Comparison of ENCODE assay signal across 22 mouse cellular contexts in genomic region chr3:118557605-118558004, GRCm38 (mm10). TPM values are rescaled to one million over a fixed set of nuclear protein-coding genes. Genes with fewer than 3 reads are reported as not detected.
DNase-seq lines count a peak whose midpoint lies in the region; TF ChIP-seq lines count a peak whose summit lies in the region.
"Had no signal": no experiment of that assay in that cellular context is flagged by ENCODE, and none has a peak within 500 bp of the region (broad histone marks: within the 10 kb centered on the region; RNA-seq: fewer than 3 reads in every experiment).

No protein-coding gene starts in this region.

- no peaks in the 10 kb centered on the region for H3K4me1 ChIP-seq in lung, adult 2 months (ENCODE audit: control insufficient read depth, insufficient read depth, low read length)
- H3K4me1 ChIP-seq: kidney, embryonic 15.5 days had no signal

- WGBS in lung, adult 2 months: 48% methylated on average over 1 of the region's 1 CpGs

- no peak for TF ChIP-seq CTCF in lung, adult 2 months (IDR thresholded peaks at IDR 0.05; ENCODE audit: insufficient read depth, low read length)

- DNase-seq in gastrocnemius, adult 18-20 months (ENCODE audit: low spot score): peak; percentile 6
- no peak for DNase-seq in gastrocnemius, postnatal 36 days
- DNase-seq in lung, postnatal 10 days: peak; percentile 27
- no peak for DNase-seq in lung, adult 2 months
- peak; percentile 25 to 31 for DNase-seq in adrenal gland, postnatal 36 days
- peak; percentile 8 for DNase-seq in lung, postnatal 36 days
- DNase-seq in kidney, adult 11 months: no peak
- DNase-seq: cerebellum, adult 11 months; cerebellum, adult 9-10 months; cerebellum, postnatal 36 days; gastrocnemius, postnatal 10 days; heart, postnatal 4 days; kidney, postnatal 25 days; right cerebral cortex, adult 18-20 months; spleen, adult 18-20 months; thymus, postnatal 14 days had no signal

- H3K4me3 ChIP-seq in lung, adult 2 months (replicated peaks; ENCODE audit: extremely low read depth, low read depth, low read length): no peak overlapping the region
- H3K4me3 ChIP-seq: kidney, embryonic 15.5 days; midbrain, embryonic 15.5 days; neural tube, embryonic 15.5 days had no signal

- TF ChIP-seq POLR2A in lung, adult 2 months (IDR thresholded peaks at IDR 0.05; ENCODE audit: borderline replicate concordance, extremely low read depth, low read depth, low read length): no peak

- intact Hi-C loops in gastrocnemius, postnatal 36 days (cut with DNase I): no loop called here

RNA-seq across cellular contexts. Expression of gene Dpyd, which starts 4.3 kb away (rescaled TPM):
- 1 to 10 TPM; 2.1 to 3.0 TPM for total RNA-seq in gastrocnemius, adult 18-20 months (2021)
- 1 to 10 TPM in 1 of 2 experiments, under 1 TPM in 1; 0.54 to 1.8 TPM for total RNA-seq in gastrocnemius, postnatal 36 days (2021)
- 0.96 and 1.4 TPM in 2 replicates for polyA plus RNA-seq in lung, adult 2 months (2012; rRNA removed)
- total RNA-seq in adrenal gland, postnatal 36 days (2021): 10 to 100 TPM; 17.3 to 28.4 TPM
- total RNA-seq: megakaryocyte-erythroid progenitor cell, adult 5-6 weeks had no signal
- polyA plus RNA-seq: CD4-positive, CD25-positive, alpha-beta regulatory T cell, adult 4 months; macrophage had no signal

Comparison
In these comparisons a context has a peak if more than half of its experiments do, and no peak if none do; other contexts are left out.
1. DNase-seq: peak in gastrocnemius, adult 18-20 months (single experiment), lung, postnatal 10 days (single experiment), adrenal gland, postnatal 36 days (2 of 2) and lung, postnatal 36 days (single experiment); none in gastrocnemius, postnatal 36 days (0 of 2), lung, adult 2 months (single experiment) and kidney, adult 11 months (single experiment).
2. RNA of gene Dpyd, which starts 4.3 kb away (total RNA-seq): 17.3 to 28.4 TPM in adrenal gland, postnatal 36 days; 2.1 to 3.0 TPM in gastrocnemius, adult 18-20 months and 0.54 to 1.8 TPM in gastrocnemius, postnatal 36 days; every median in the first group is over 4 times any median in the second.